Mouse (Mus musculus) hindbrain, postnatal 0 days (tissue): ENCODE results near the gene Insc. TPM values are rescaled to one million over a fixed set of nuclear protein-coding genes. Genes with fewer than 3 reads are reported as not detected.

Source experiments
- ATAC-seq: fragments of 200-750 bp; cut with Nextera tagmentation; 2 replicates; pipeline ENCODE4 v1.8.0; 2017; ENCODE audit warnings: mild to moderate bottlenecking, moderate TSS enrichment, moderate library complexity
- DNase-seq: peaks from one replicate; pipeline ENCODE4 v3.0.0-alpha.2; 2015; ENCODE audit warnings: low spot score
- H3K27ac ChIP-seq: fragments of 300-500 bp; sonication (generic); 2 replicates; pipeline ENCODE4 v1.5.1; 2014; ENCODE audit warnings: mild to moderate bottlenecking
- H3K27me3 ChIP-seq: fragments of 300-500 bp; sonication (generic); 2 replicates; pipeline ENCODE4 v1.6.1; 2014; ENCODE audit warnings: low read length, mixed read lengths; ENCODE audit not compliant: insufficient read depth
- H3K36me3 ChIP-seq: fragments of 300-500 bp; sonication (generic); 2 replicates; pipeline ENCODE4 v1.6.1; 2014; ENCODE audit warnings: low read length, mixed read lengths; ENCODE audit not compliant: insufficient read depth
- H3K4me1 ChIP-seq: fragments of 300-500 bp; sonication (generic); 2 replicates; pipeline ENCODE4 v1.6.1; 2014; ENCODE audit warnings: antibody characterized with exemption, low read length, mixed read lengths; ENCODE audit not compliant: insufficient read depth
- H3K4me2 ChIP-seq: fragments of 300-500 bp; sonication (generic); 2 replicates; pipeline ENCODE4 v1.6.1; 2014; ENCODE audit warnings: low read depth, mild to moderate bottlenecking, low read length, moderate library complexity, mixed read lengths
- H3K4me3 ChIP-seq: fragments of 300-500 bp; sonication (generic); 2 replicates; pipeline ENCODE4 v1.5.1; 2014; ENCODE audit warnings: low read length
- H3K9ac ChIP-seq: fragments of 300-500 bp; sonication (generic); replicated peaks from 2 replicates; pipeline ENCODE4 v1.6.1; 2014; ENCODE audit warnings: mild to moderate bottlenecking, low read length, moderate library complexity, mixed read lengths
- H3K9me3 ChIP-seq: fragments of 300-500 bp; sonication (generic); 2 replicates; pipeline ENCODE4 v1.6.1; 2016; ENCODE audit warnings: low read length, mixed read lengths
- CTCF ChIP-seq: IDR thresholded peaks from 2 replicates; pipeline ENCODE4 v1.5.1; 2016; ENCODE audit warnings: antibody characterized with exemption, control low read depth, low read depth
- WGBS: fragments of 180-500 bp; shearing (Covaris S2); extraction: QIAGEN DNeasy Blood & Tissue Kit; methylation state at CpG from one replicate; pipeline ENCODE4 v1.1.7; 2014; 5-methylcytosine and 5-hydroxymethylcytosine counted together
- polyA plus RNA-seq: library from polyadenylated mRNA; unstranded; fragments of >200 nt; fragmentation: Nextera tagmentation; extraction: Ambion mirVana; gene quantifications from 2 replicates; pipeline ENCODE4 v1.2.1, GENCODE M21; 2015
- total RNA-seq: library from RNA; depleted of rRNA; stranded (reverse); fragments of >200 nt; gene quantifications from 2 replicates; pipeline ENCODE4 v1.2.3, GENCODE M21; 2014

Insc gene
- total and polyA plus RNA-seq, 2 experiments from 2014 or later, result 5.2 to 9.7 TPM

DNA sequence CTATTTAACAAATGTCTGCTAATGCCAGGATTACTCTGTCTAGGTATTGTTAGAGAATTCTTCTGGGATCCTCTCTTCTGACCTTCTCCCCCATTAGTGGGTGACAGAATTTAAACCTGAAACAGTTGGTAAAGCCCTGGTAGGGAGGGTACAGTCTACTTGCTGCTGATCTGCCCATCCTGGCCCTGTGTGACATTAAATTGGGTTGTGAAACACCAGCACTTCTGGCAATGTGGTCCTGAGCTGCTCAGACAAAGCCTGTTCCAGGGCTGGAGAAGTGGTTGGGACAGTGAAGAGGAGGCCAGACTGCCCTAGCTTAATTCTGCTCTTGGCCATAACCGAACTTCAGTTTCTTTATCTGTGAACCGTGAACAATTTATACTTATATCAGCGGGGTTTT lies 27.1 kb downstream of the Insc start:
- Histone ChIP-seq H3K4me1 (no peaks in the 10 kb centered on the region), H3K36me3 (no peaks in the 10 kb centered on the region), H3K27me3 (no peaks in the 10 kb centered on the region), H3K4me3 (no peak overlapping the region), H3K27ac (no peak overlapping the region), H3K9ac (no peak overlapping the region), H3K4me2 (no peak overlapping the region), H3K9me3 (no peaks in the 10 kb centered on the region)
- WGBS, result 97% methylated on average over 3 of the region's 3 CpGs
- no peak for TF ChIP-seq CTCF
- ATAC-seq (no peak), DNase-seq (no peak)

DNA sequence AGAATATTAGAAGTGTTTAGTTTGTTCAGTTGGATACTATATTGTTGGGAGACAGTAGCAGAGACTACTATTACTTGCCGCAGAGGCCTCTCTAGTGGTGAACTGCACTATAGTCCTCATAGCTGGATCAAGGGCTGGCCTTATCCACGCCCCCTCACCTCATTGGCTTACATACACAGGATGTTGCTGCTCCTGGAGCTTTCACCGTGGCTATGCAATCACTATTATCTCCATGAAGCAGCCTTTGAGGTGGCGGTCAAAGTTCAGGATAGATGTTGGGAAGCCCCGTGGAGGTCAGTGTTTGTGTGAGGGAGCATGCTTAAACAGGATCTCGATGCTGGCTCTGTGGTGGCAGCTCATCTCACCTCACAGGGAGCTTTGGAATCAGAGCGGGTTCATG lies 28.3 kb downstream of the Insc start:
- DNase-seq (no peak), ATAC-seq (no peak)
- no peak overlapping the region for H3K27ac ChIP-seq
- H3K36me3 ChIP-seq, result no peaks in the 10 kb centered on the region
- H3K4me1 ChIP-seq, result no peaks in the 10 kb centered on the region
- WGBS, result 75% methylated on average over 7 of the region's 7 CpGs
- TF ChIP-seq CTCF, result no peak
- no peak overlapping the region for H3K4me3 ChIP-seq
- no peaks in the 10 kb centered on the region for H3K27me3 ChIP-seq
- no peaks in the 10 kb centered on the region for H3K9me3 ChIP-seq
- no peak overlapping the region for H3K4me2 ChIP-seq
- H3K9ac ChIP-seq, result no peak overlapping the region

DNA sequence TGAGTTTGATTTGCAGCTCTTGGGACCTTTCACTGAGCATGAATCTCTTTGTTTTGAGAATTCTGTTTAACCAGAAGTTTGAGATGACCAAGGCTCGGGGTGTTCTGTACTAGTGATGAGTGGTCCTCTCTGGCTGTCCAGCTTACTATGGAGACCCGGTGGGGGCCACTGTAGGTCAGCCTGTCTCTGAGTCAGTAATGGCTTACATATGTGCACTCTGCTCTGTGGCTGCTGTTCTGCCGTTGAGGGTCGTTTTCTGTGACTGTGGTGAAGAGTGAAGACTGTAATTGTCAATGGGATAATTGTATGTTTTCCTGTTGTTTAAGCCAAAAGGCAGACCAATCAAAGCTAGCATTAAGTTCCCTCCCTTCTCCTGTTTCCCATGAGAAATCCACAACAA lies 30.3 kb downstream of the Insc start:
- H3K4me1 ChIP-seq, result no peaks in the 10 kb centered on the region
- DNase-seq, result no peak
- TF ChIP-seq CTCF, result no peak
- H3K4me2 ChIP-seq, result no peak overlapping the region
- H3K27ac ChIP-seq, result no peak overlapping the region
- H3K36me3 ChIP-seq, result no peaks in the 10 kb centered on the region
- H3K4me3 ChIP-seq, result no peak overlapping the region
- no peak overlapping the region for H3K9ac ChIP-seq
- WGBS, result 78% methylated on average over 4 of the region's 4 CpGs
- no peaks in the 10 kb centered on the region for H3K9me3 ChIP-seq
- ATAC-seq, result no peak
- H3K27me3 ChIP-seq, result no peaks in the 10 kb centered on the region

DNA sequence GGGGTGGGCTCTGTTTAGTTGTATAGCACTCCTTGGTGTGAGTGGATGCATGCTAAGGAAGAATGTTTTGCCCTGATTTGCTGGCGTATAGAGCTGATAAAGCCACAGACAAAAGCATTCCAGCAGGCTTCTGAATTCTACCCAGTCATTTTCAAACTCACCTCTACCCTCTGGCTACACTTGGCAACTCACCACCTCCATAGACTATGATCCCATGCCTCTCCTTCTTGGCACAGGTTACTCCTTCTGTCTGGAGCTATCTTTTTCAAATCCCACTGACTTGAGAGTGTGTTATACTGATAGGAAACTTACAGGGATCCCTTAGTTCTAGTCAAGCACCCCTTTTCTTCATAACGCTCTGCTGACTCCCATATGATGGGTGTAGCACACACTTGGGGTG lies 32.4 kb downstream of the Insc start:
- ATAC-seq (no peak), DNase-seq (no peak)
- H3K4me1 ChIP-seq, result no peaks in the 10 kb centered on the region
- no peak overlapping the region for H3K27ac ChIP-seq
- H3K4me2 ChIP-seq, result no peak overlapping the region
- H3K4me3 ChIP-seq, result no peak overlapping the region
- TF ChIP-seq CTCF, result no peak
- no peak overlapping the region for H3K9ac ChIP-seq
- H3K36me3 ChIP-seq, result no peaks in the 10 kb centered on the region
- no peaks in the 10 kb centered on the region for H3K9me3 ChIP-seq
- H3K27me3 ChIP-seq, result no peaks in the 10 kb centered on the region
- 89% methylated on average over 2 of the region's 2 CpGs for WGBS

DNA sequence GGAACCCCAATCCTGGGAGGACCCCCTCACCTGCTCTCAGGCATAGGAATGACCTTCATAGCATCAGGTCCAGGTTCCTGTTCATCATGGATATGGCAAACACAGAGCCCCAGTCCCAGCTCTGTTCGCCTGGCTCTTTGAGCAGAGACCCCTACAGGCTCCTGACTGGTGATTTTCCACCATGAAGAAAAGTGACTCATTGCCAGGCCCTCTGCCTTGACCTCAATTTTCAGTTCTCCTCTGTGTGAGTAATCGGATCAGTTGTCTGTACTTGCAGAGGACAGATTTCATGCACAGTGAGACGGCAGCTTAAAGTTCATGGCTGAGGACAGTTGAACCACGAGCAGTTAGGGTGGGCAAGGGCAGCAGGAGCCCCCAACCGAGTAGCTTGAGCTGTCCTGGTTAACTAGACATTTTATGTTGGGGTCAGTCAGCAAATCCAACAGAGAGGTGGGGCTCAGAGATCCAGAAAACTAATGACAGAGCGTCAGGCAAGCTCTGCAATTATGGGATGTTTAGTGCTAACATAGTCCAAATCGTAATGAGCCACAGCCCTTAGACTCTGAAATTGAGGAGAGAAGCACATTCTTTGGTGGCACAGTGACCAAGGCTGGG lies 34.8 kb downstream of the Insc start:
- H3K4me1 ChIP-seq, result no peaks in the 10 kb centered on the region
- H3K9ac ChIP-seq, result no peak overlapping the region
- DNase-seq (no peak), ATAC-seq (no peak)
- 69% methylated on average over 7 of the region's 7 CpGs for WGBS
- no peak overlapping the region for H3K4me3 ChIP-seq
- no peaks in the 10 kb centered on the region for H3K27me3 ChIP-seq
- H3K36me3 ChIP-seq, result no peaks in the 10 kb centered on the region
- no peak overlapping the region for H3K27ac ChIP-seq
- no peak for TF ChIP-seq CTCF
- no peaks in the 10 kb centered on the region for H3K9me3 ChIP-seq
- no peak overlapping the region for H3K4me2 ChIP-seq

DNA sequence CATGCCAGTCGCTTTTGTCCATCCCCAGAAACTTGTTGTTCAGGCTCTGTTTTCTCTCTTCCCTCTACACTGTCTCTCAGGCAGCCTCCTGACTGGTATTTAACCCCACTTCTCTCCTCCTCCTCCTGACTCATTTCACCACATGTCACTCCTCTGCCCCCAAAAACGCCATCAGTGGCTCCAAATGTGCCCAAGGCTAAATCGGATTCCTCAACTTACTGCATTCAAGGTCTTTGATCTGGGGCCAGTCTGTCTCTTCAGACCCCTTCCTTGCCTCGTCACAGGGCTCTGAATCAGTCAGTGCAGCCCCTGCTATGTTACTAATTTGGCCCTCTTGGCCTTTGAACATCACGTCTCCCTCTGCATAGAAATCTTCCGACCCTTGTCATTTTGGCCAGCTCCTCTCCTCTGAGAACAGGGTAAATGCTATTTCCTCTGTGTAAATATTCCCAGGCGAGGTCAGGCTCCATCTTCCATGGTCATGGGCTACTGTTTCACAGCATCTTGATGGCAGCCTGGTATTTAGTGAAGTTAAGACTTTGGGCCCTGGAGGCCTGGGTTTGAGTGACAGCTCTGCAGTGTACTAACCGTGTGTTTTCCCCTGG lies 35.7 kb downstream of the Insc start:
- Histone ChIP-seq H3K4me1 (no peaks in the 10 kb centered on the region), H3K4me2 (no peak overlapping the region), H3K36me3 (no peaks in the 10 kb centered on the region), H3K27me3 (no peaks in the 10 kb centered on the region), H3K9me3 (no peaks in the 10 kb centered on the region), H3K27ac (no peak overlapping the region), H3K9ac (no peak overlapping the region), H3K4me3 (no peak overlapping the region)
- DNase-seq, result no peak
- TF ChIP-seq CTCF, result no peak
- WGBS, result 70% methylated on average over 8 of the region's 8 CpGs
- no peak for ATAC-seq

DNA sequence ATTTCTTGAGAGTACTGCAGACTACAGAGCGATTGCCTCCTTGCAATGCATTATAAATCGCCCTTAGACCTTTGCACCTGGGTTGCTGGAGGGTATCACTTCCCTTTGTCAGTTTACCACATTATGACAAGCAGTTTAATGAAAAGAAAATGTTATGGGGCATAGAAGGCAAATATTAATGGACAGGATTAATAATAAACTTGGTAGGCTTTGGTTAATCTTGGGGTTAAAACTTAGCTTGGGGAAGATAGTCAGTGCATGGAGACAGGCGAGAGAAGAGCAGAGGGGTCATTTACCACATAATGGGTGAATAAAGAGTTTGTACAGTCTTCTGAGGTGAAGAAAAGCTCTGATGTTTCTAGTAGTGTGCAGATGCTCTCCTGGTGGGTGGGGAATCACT lies 39.8 kb downstream of the Insc start:
- Histone ChIP-seq H3K27ac (no peak overlapping the region), H3K9me3 (no peaks in the 10 kb centered on the region), H3K9ac (no peak overlapping the region), H3K4me3 (no peak overlapping the region), H3K27me3 (no peaks in the 10 kb centered on the region), H3K36me3 (no peaks in the 10 kb centered on the region), H3K4me2 (no peak overlapping the region), H3K4me1 (no peaks in the 10 kb centered on the region)
- no peak for DNase-seq
- no peak for ATAC-seq
- no peak for TF ChIP-seq CTCF
- 75% methylated on average over 3 of the region's 3 CpGs for WGBS
